Mouse (Mus musculus): ENCODE data around the gene Cd300ld.

DNA sequence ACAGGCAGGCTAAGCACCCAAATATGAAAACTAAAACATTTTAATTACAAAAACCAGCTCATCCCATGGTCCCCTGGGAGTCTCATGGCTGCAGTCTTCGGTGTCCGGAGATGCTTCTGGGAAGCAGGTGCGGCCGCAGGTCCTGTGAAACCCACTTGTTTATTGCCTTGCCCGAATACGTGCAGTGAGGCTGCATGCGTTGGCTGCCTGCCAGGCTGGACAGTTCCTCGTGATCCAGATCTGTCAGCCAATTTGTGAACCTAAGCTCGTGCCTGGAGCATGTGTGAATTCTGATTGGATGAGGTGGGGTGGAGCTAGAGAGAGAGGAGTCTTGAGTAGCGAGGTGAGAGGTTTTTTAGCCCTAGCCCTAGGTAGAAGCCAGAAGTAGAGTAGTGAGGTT lies 17.0 kb downstream of the Cd300ld start:
- no peak for TF ChIP-seq CTCF (IDR thresholded peaks at IDR 0.05; ENCODE audit: extremely low read depth, insufficient read depth, low read length)
- no peak for TF ChIP-seq POLR2A (IDR thresholded peaks at IDR 0.05; ENCODE audit: extremely low read depth, insufficient read depth, low read length)

All from cortical plate, adult 2 months (tissue).